Mouse (Mus musculus) layer of hippocampus, adult 2 months (tissue): ENCODE results near the gene Sppl2b. TPM values are rescaled to one million over a fixed set of nuclear protein-coding genes. Genes with fewer than 3 reads are reported as not detected.

Source experiments
- DNase-seq, 2 experiments: peaks; one replicate each; pipeline ENCODE4 v3.0.0; 2022; ENCODE audit warnings: low spot score in 2 of 2
- H3K27ac ChIP-seq: fragments of 200-600 bp; 2 replicates; pipeline ENCODE4 v1.8.1; 2022
- H3K4me3 ChIP-seq: fragments of 200-600 bp; 2 replicates; pipeline ENCODE4 v1.8.1; 2022; ENCODE audit warnings: mild to moderate bottlenecking
- CTCF ChIP-seq: fragments of 200-600 bp; conservative IDR thresholded peaks from 2 replicates; pipeline ENCODE4 v1.8.1; 2022; ENCODE audit warnings: antibody characterized with exemption, mild to moderate bottlenecking, moderate library complexity
- total RNA-seq, 2 experiments: library from RNA; stranded (reverse); gene quantifications; 2 replicates each; pipeline ENCODE4 v1.2.3; 2021

Gene Sppl2b
- total RNA-seq, 2 experiments from 2014 or later, result 61.2 to 63.2 TPM

DNA sequence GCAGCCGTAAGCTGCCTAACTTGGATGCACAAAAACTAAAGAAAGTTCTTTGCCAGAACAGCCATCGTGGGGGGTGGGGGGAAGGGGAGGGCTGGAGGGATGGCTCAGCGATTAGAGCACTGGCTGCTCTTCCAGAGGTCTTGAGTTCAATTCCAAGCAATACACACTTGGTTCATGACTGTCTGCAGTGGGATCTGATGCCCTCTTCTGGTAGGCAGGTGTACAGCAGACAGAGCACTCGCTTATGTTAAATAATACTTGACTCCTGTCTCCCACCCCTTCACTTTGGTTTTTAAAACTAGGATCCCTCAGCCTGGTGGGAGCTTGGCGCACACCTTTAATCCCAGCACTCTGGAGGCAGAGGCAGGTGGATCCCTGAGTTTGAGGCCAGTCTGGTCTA lies 21.0 kb downstream of the Sppl2b start:
- peak in 1 of 2 experiments; percentile 69 for DNase-seq
- TF ChIP-seq CTCF, result peak; percentile 92
- no peak overlapping the region for H3K27ac ChIP-seq
- H3K4me3 ChIP-seq, result no peak overlapping the region

DNA sequence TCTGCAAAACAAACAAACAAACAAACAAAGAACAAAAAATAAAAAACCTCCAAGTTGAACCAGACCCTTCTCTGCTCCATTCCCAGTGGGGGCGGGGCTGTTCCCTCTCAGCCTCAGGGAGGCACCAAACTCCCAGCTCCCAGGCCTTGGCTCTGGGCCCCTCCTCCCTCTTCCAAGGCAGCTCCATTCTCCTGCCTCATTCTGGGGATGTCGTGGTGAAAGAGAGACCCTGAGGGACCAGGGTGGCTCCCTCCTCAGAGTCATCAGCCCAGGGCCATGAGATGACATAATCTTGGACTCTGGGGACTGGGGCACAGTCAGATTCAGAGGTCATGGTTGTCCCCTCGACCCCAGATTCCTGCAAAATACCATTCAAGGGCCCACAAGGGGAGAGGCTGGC lies 21.5 kb downstream of the Sppl2b start:
- no peak overlapping the region for H3K27ac ChIP-seq
- no peak overlapping the region for H3K4me3 ChIP-seq
- no peak for DNase-seq
- TF ChIP-seq CTCF, result no peak

DNA sequence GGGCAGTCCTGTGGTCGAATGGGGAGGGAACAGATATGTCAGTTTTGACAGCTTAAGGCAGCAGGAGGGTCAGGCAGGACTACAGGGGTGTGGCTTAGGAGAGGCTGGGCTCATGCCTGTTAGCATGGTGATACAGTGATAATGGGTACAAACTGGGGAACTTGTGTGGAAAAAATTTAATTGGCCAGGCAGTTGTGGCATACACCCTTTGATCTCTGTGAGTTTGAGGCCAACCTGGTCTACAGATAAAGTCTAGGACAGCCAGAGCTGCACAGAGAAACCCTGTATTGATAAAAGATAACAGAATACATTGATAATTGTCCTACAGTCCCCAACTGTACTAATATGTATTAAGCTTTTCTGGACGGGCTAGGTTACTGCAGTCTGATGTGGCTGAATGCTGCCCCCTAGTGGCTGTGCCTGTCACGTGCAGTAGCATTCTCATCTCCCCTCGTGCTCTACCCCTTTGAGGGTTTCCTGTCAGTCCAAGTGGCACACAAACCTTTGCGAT lies 25.1 kb downstream of the Sppl2b start:
- DNase-seq, result peak in 1 of 2 experiments; percentile 76
- peak; percentile 92 for TF ChIP-seq CTCF
- no peak overlapping the region for H3K27ac ChIP-seq

DNA sequence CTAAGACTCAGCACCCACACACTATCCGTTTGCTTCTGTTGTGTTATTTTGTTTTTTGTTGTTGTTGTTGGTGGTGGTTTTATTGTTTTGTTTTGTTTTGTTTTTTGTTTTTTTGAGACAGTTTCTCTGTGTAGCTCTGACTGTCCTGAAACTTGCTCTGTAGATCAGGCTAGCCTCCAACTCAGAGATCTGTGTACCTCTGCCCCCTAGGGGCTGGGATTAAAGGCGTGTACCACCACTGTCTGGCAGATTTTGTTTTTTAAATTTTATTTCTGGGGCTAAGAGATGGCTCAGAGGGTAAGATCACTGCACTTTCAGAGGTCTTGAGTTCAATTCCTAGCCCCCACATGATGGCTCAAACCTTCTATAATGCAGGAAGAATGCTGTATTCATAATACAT lies 25.8 kb downstream of the Sppl2b start:
- DNase-seq, result no peak
- Histone ChIP-seq H3K27ac (no peak overlapping the region), H3K4me3 (no peak overlapping the region)
- no peak for TF ChIP-seq CTCF

More for the DNA sequence above, 25.1 kb downstream of the Sppl2b start:
- no peak overlapping the region for H3K4me3 ChIP-seq

DNA sequence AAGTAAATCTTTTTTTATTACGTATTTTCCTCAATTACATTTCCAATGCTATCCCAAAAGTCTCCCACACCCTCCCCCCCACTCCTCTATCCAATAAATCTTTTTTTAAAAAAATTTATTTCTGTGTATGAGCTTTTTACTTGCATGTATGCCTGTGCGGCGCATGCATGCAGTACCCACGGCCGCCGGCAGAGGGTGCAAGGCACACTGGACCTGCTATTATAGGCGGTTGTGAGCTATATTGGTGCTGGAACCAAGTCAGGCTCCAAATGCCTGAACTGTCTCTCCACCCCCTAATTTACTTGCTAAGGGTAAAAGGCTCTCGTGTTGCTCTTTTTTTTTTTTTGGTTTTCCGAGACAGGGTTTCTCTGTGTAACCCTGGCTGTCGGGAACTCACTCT lies 26.2 kb downstream of the Sppl2b start:
- H3K4me3 ChIP-seq, result no peak overlapping the region
- peak in 1 of 2 experiments; percentile 64 for DNase-seq
- TF ChIP-seq CTCF, result peak; percentile 77
- no peak overlapping the region for H3K27ac ChIP-seq

DNA sequence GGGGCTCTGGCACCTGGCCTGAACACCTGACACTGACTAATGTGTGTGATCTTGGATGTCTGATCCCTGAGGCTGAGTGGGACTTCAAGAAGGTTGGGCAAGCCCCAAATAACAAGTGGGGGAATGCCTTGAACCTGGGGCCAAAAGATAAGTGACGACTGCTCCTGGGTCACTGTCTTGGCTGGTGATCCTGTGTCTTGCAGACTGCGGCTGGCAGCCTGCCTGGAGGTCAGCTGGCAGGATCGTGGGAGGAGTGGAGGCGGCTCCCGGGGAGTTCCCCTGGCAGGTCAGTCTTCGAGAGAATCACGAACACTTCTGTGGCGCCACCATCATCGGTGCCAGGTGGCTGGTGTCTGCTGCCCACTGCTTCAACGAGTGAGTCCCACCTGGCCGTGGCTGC lies 32.1 kb downstream of the Sppl2b start:
- no peak for TF ChIP-seq CTCF
- DNase-seq, result no peak
- Histone ChIP-seq H3K4me3 (no peak overlapping the region), H3K27ac (no peak overlapping the region)

DNA sequence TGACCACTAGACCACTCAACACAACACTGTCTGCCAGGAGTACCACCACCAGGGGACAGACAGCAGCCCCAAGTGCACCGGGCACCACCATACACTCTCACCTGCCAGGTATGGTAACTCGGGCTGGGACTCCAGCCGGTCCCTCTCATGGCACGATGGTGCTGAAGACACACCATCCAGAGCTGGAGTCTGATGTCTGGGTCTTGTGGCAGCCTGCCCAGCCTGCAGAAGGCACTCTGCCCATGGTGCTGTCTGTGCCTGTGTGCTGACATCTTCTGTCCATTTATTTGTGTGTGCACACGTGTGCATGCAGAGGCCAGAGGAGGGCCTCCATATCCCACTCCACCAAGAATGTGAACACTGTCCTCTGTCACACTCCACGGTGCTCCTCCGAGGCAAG lies 40.0 kb downstream of the Sppl2b start:
- no peak overlapping the region for H3K4me3 ChIP-seq
- H3K27ac ChIP-seq, result no peak overlapping the region
- TF ChIP-seq CTCF, result no peak
- no peak for DNase-seq

DNA sequence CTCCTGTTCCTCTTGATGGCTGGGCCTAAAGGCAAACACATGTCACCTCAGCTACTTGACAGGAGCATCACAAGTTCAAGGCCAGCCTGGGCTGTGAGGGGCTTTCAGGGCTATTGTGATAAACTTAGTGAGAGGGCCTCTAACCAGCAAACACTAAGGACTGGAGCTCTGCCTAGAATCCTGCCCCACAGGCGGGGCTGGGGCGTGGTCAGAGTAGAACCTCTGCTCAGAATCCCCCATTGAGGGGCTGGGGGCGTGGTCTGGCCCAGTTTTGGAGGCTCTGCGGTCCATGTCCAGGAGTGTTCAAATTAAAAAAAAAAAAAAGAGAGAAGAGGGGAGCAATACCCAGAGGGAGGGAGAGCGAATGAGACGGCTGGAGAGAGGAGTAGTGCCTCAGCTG lies 40.6 kb downstream of the Sppl2b start:
- no peak overlapping the region for H3K27ac ChIP-seq
- no peak for TF ChIP-seq CTCF
- DNase-seq, result no peak
- no peak overlapping the region for H3K4me3 ChIP-seq

DNA sequence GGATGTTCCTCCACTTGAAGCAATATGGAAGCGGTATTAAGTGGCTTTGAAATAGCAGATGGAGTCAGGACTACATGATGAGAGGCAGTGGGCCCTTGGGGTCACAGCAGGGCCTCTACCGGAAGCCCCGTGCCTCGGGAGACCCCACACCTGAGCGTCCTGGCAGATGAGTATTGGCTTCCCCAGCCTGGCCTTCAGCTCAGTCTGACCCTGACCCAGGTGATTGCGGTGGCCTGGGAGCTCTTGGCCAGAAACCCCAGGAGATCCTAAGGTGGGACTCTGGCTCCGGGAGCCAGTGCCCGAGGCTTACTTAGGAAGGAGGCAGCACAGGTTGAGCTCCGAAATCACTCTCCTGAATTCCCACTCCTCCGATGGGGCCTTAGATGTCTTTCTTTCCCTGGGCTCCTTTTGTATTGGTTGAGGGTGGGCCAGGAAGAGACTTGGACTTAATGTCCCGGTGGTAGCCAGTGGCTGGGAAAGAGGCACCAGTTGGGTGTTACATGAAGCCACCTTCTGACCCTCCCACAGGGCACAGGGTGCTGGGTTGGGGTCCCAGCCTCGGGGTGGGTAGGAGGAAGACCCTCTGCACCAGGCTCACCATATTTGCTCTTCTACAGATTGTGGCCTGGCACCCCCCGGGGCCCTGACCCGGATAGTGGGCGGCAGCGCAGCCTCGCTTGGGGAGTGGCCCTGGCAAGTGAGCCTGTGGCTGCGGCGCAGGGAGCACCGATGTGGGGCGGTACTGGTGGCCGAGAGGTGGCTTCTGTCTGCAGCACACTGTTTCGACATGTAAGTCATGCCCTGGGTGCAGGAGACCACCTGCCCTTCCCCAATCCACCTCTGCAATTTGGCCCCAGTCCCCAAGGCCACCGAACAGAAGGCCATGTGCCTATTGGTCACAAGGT lies 41.8 kb downstream of the Sppl2b start:
- no peak for DNase-seq
- H3K27ac ChIP-seq, result peak overlapping the region; percentile 92
- TF ChIP-seq CTCF, result no peak
- H3K4me3 ChIP-seq, result no peak overlapping the region

DNA sequence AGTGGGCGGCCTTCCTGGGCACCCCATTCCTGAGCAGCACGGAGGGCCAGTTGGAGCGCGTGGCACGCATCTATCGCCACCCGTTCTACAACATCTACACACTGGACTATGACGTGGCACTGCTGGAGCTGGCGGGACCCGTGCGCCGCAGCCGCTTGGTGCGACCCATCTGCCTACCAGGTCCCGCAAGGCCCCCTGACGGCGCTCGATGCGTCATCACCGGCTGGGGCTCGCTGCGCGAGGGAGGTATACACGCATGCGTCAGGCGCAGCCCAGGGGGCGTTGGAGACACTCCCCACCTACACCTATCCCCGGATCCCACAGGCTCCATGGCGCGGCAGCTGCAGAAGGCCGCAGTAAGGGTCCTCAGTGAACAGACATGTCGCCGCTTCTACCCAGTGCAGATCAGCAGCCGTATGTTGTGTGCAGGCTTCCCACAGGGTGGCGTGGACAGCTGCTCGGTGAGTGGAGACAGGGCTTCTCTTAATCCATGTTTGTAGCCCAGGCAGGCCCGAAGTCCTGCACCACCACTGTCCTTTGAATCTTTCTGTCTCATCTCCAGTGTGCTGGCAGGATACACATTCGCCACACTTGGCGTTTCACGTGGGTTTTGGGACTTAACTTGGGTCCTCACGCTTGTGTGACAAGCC lies 42.9 kb downstream of the Sppl2b start:
- peak overlapping the region; percentile 92 for H3K27ac ChIP-seq
- peak overlapping the region; percentile 44 for H3K4me3 ChIP-seq

DNA sequence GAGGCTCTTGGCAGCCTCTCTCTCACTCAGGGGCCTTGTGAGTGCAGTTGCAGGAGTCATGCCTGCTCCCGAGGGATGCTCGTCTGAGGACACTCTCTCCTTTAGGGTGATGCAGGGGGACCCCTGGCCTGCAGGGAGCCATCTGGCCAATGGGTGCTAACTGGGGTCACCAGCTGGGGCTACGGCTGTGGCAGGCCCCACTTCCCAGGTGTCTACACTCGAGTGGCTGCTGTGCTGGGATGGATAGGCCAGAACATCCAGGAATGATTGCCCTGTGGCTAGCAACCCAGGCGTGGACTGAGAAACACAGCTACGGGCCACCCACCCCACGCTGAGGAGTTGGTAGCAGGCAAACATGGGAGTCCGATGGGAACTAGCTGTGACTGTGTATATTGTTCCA lies 44.0 kb downstream of the Sppl2b start:
- peak overlapping the region; percentile 94; the same call in 1 of the 2 replicates for H3K4me3 ChIP-seq
- peak overlapping the region; percentile 92; the same call in 1 of the 2 replicates for H3K27ac ChIP-seq
- TF ChIP-seq CTCF, result no peak
- peak in 1 of 2 experiments; percentile 16 for DNase-seq

More for the DNA sequence above, 42.9 kb downstream of the Sppl2b start:
- no peak; the same call in 1 of the 2 replicates for TF ChIP-seq CTCF
- peak; percentile 77 to 81 for DNase-seq

DNA sequence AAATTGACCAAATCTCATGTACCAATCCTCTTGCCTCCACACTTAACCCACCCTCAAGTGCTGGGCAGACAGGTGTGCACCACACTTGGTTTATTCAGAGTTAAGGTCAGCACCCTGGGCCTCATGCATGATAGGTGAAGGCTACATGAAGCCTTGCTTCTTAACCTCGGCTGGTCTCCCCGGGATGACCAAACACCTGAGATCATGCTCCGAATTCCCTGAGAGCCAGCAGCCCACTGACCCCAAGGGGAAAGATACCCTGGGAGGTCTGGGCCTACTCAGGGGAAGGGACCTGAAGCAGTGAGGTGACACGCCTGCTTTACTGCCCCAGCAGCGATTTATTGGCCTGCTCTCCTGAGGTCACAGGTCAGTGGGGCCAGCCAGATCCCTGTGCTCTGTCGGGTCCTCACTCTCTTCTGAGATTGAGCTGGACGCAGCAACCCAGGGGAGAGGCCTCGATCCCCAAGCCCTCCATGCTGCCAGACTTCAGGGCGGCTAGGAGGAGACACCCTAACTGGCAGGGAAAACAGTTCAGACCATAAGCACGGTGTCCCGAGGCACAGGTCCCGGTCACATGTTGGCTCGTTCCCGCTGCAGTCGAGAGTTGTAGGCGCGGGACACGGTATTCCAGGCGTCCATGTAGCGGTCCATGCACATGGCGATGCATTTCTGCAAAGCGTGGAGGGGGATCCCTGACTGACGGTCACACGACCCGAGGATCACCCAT lies 44.7 kb downstream of the Sppl2b start:
- Histone ChIP-seq H3K4me3 (peak overlapping the region; percentile 94), H3K27ac (peak overlapping the region; percentile 97)
- no peak for DNase-seq
- no peak for TF ChIP-seq CTCF
